Mouse (Mus musculus): Measurements from ENCODE around the gene Trem3. TPM values are rescaled to one million over a fixed set of nuclear protein-coding genes. Genes with fewer than 3 reads are reported as not detected.

Trem3 gene
- polyA plus RNA-seq, 1 experiment from 2014 or later: 0.51 TPM

- no peaks in the 10 kb centered on the region for H3K4me1 ChIP-seq (replicated peaks; ENCODE audit: control insufficient read depth, insufficient read depth, low read length)
- H3K9ac ChIP-seq (ENCODE audit: low read length): no peak overlapping the region
- ATAC-seq (ENCODE audit: low read depth): no peak
- H3K4me3 ChIP-seq (ENCODE audit: low read length): no peak overlapping the region
- no peaks in the 10 kb centered on the region for H3K27me3 ChIP-seq (ENCODE audit: control insufficient read depth, insufficient read depth, low read depth, low read length)
- no peak overlapping the region for H3K4me2 ChIP-seq (ENCODE audit: low read depth, low read length)
- no peaks in the 10 kb centered on the region for H3K36me3 ChIP-seq (ENCODE audit: control insufficient read depth, insufficient read depth, low read length)
- WGBS: 63% methylated on average over 9 of the region's 9 CpGs
- H3K27ac ChIP-seq (ENCODE audit: low read length): no peak overlapping the region; the same call in 1 of the 2 replicates
- H3K9me3 ChIP-seq (ENCODE audit: control insufficient read depth, low read length): no peaks in the 10 kb centered on the region
Measured at GRCm38 (mm10) chr17:48300861-48301260, 53.3 kb downstream of the Trem3 start.

- no peak overlapping the region for H3K4me2 ChIP-seq (ENCODE audit: low read depth, low read length)
Measured at GRCm38 (mm10) chr17:48301792-48302191, 54.2 kb downstream of the Trem3 start.

More at GRCm38 (mm10) chr17:48301792-48302191, 54.2 kb downstream of the Trem3 start:
- no peaks in the 10 kb centered on the region for H3K9me3 ChIP-seq (ENCODE audit: control insufficient read depth, low read length)
- no peak overlapping the region for H3K4me3 ChIP-seq (ENCODE audit: low read length)
- H3K9ac ChIP-seq (ENCODE audit: low read length): no peak overlapping the region
- no peaks in the 10 kb centered on the region for H3K27me3 ChIP-seq (ENCODE audit: control insufficient read depth, insufficient read depth, low read depth, low read length)
- H3K27ac ChIP-seq (ENCODE audit: low read length): no peak overlapping the region
- H3K36me3 ChIP-seq (ENCODE audit: control insufficient read depth, insufficient read depth, low read length): no peaks in the 10 kb centered on the region
- 87% methylated on average over 5 of the region's 5 CpGs for WGBS
- ATAC-seq (ENCODE audit: low read depth): no peak
- H3K4me1 ChIP-seq (replicated peaks; ENCODE audit: control insufficient read depth, insufficient read depth, low read length): no peaks in the 10 kb centered on the region

Other genes with a start within 250 kb of the Trem3 start
- not detected in 2 replicates for gene 1700122O11Rik, start 209.5 kb upstream of the Trem3 start, polyA plus RNA-seq (2015; fragmentation: Nextera tagmentation; extraction: Ambion mirVana)
- not detected in 2 replicates for gene 1700067P10Rik, start 158.5 kb upstream of the Trem3 start, polyA plus RNA-seq (2015; fragmentation: Nextera tagmentation; extraction: Ambion mirVana)
- not detected in 2 replicates for gene 9830107B12Rik, start 101.5 kb upstream of the Trem3 start, polyA plus RNA-seq (2015; fragmentation: Nextera tagmentation; extraction: Ambion mirVana)
- 0.36 TPM in 1 of 2 replicates, not detected in the other for gene A530064D06Rik, start 80.5 kb upstream of the Trem3 start, polyA plus RNA-seq (2015; fragmentation: Nextera tagmentation; extraction: Ambion mirVana)
- 0.20 and 0.43 TPM in 2 replicates for gene Trem1, start 15.0 kb upstream of the Trem3 start, polyA plus RNA-seq (2015; fragmentation: Nextera tagmentation; extraction: Ambion mirVana)
- 0.31 TPM in 2 replicates for gene Treml4, start 16.5 kb downstream of the Trem3 start, polyA plus RNA-seq (2015; fragmentation: Nextera tagmentation; extraction: Ambion mirVana)
- 0.34 and 0.40 TPM in 2 replicates for gene Treml2, start 51.7 kb downstream of the Trem3 start, polyA plus RNA-seq (2015; fragmentation: Nextera tagmentation; extraction: Ambion mirVana)
- 0.34 and 0.70 TPM in 2 replicates for gene B430306N03Rik, start 68.4 kb downstream of the Trem3 start, polyA plus RNA-seq (2015; fragmentation: Nextera tagmentation; extraction: Ambion mirVana)
- 4.5 and 5.6 TPM in 2 replicates for gene Trem2, start 98.6 kb downstream of the Trem3 start, polyA plus RNA-seq (2015; fragmentation: Nextera tagmentation; extraction: Ambion mirVana)
- 2.3 and 2.6 TPM in 2 replicates for gene Treml1, start 112.1 kb downstream of the Trem3 start, polyA plus RNA-seq (2015; fragmentation: Nextera tagmentation; extraction: Ambion mirVana)
- 18.1 and 19.7 TPM in 2 replicates for gene Nfya, start 162.1 kb downstream of the Trem3 start, polyA plus RNA-seq (2015; fragmentation: Nextera tagmentation; extraction: Ambion mirVana)
- 67.8 and 68.4 TPM in 2 replicates for gene Oard1, start 162.2 kb downstream of the Trem3 start, polyA plus RNA-seq (2015; fragmentation: Nextera tagmentation; extraction: Ambion mirVana)
- 9.9 and 10.5 TPM in 2 replicates for gene Apobec2, start 185.2 kb downstream of the Trem3 start, polyA plus RNA-seq (2015; fragmentation: Nextera tagmentation; extraction: Ambion mirVana)
- gene Tspo2, start 203.7 kb downstream of the Trem3 start, polyA plus RNA-seq (2015; fragmentation: Nextera tagmentation; extraction: Ambion mirVana): 2.6 and 3.2 TPM in 2 replicates
- gene Unc5cl, start 207.1 kb downstream of the Trem3 start, polyA plus RNA-seq (2015; fragmentation: Nextera tagmentation; extraction: Ambion mirVana): 2.7 and 3.6 TPM in 2 replicates